Mouse (Mus musculus): Measurements from ENCODE around the gene Ftl1.

The Ftl1 gene

GRCm38 (mm10) chr7:45413113-45413863 lies 46.4 kb downstream of the Ftl1 start, which contains the start of gene Ntf5:
TSS of gene Ntf5 (plus strand) at chr7:45413695.
- no peak for DNase-seq (ENCODE audit: low read depth)

- DNase-seq (ENCODE audit: low read depth) = no peak
Measured at GRCm38 (mm10) chr7:45412421-45412820, 47.3 kb downstream of the Ftl1 start.

- DNase-seq (ENCODE audit: low read depth) = no peak
Measured at GRCm38 (mm10) chr7:45409497-45410163, 50.1 kb downstream of the Ftl1 start.

GRCm38 (mm10) chr7:45408949-45409348 lies 50.7 kb downstream of the Ftl1 start:
- DNase-seq (ENCODE audit: low read depth) = no peak

GRCm38 (mm10) chr7:45408351-45408750 lies 51.3 kb downstream of the Ftl1 start:
- no peak for DNase-seq (ENCODE audit: low read depth)
